Mouse (Mus musculus): ENCODE results near the gene Hmg20a. TPM values are rescaled to one million over a fixed set of nuclear protein-coding genes. Genes with fewer than 3 reads are reported as not detected.
A peak's percentile ranks its signal among the peaks of the same experiment; 100 is the strongest.

Gene Hmg20a
- total RNA-seq (2015; ENCODE audit: low replicate concordance) (7.2 and 10.9 TPM in 2 replicates), total RNA-seq (2017; ENCODE audit: low replicate concordance) (4.0 and 8.0 TPM in 2 replicates)

DNA sequence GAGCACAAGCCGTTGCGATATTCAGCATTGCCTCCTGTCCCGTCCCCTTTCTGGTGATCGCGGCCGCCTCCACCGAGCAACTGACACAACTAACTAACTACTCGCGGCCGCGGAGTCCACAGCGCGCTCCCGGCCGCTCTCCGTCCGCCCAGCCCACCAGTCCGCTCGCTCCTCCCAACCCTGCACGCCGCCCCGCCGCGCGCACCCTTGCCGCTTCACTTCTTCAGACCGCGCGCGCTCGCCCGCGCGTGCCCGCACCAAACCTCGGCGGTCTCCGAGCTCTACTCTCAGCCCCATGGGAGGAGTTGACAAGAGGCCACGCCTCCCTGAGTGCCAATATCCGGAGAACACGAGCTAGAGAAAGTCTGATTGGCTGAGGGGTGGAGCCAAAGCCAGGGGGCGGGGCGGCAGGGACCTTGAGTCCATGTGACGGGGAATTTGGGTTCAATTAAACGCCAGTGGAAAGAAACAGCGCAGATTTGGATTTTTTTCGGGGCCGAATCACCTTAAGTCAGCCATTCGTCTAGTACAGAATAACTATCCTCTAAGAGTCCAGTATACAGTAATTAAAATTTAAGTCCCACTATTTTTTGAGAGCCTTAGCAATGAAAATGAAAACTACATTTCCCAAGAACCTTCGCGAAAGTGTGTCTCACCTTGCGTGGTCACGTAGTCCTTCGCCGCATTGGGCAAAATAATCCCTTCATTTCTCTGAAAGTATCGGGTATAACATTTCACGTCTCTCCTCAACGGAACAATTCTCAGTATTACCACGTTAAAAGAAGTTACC lies at the start of gene Hmg20a, which contains the start of gene Peak1:
TSS of gene Hmg20a (plus strand) at position 662 of the 790 bp plus-strand sequence.
TSS of gene Peak1 (minus strand) at position 120 of the 790 bp plus-strand sequence.
- ATAC-seq (replicated peaks; ENCODE audit: low FRiP score, poor library complexity, severe bottlenecking): peak; percentile 95

DNA sequence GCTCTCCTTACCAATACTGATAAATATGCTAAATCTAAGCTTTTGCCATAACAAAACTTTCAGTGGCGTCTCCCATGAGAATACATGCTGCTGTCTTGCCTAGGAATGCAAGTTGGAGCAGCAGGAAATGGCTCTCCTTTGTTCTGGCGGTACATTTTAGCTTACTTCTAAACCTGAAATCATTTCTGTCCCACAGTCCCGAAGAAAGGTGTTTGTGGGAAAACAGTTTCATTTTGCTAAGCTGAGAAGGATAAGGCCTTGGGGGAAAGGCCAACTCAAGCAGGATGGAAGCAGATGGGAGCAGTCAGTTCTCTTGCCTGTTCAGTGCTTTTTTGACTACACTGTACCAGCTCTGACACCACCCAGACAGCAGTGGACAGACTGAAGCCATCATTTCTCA lies 49.6 kb upstream of the Hmg20a start:
- no peak for ATAC-seq (replicated peaks; ENCODE audit: low FRiP score, poor library complexity, severe bottlenecking)

DNA sequence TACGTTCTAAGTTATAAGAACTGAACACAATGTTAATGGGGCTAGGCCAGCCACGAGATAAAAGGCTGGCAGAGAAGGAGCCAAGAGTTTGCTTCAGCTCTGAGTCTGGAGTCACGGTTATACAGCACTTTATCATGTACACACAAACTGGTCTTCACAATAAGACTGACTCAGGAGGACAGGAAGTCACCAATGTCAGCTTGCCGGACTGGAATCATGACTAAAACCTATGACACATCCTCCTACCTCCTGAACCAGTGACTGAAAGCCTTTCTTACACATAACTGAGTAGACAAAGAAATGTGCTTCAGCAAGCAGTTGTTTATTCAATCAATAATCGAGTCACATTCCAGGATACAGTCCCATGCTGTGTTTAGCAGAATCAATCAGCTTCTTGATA lies 47.7 kb upstream of the Hmg20a start:
- ATAC-seq (replicated peaks; ENCODE audit: low FRiP score, poor library complexity, severe bottlenecking): no peak

DNA sequence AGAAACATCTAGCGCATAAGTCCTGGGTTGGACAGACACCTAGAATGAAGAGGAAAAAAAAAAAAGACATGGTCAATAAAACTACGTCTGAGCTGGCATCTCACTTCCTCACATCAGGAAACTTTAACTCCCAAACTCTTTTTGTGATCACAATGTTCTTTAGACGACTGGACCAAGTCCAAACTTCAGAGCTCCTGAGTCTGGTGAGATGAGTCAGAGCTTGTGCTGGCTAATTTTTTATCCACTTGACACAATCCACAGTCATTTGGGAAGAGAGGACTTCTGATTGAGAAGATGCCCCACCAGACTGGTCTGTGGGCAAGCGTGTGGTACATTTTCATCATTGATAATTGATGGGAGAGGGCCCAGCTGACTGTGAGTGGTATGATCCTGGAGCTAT lies 44.0 kb upstream of the Hmg20a start:
- no peak for ATAC-seq (replicated peaks; ENCODE audit: low FRiP score, poor library complexity, severe bottlenecking)

DNA sequence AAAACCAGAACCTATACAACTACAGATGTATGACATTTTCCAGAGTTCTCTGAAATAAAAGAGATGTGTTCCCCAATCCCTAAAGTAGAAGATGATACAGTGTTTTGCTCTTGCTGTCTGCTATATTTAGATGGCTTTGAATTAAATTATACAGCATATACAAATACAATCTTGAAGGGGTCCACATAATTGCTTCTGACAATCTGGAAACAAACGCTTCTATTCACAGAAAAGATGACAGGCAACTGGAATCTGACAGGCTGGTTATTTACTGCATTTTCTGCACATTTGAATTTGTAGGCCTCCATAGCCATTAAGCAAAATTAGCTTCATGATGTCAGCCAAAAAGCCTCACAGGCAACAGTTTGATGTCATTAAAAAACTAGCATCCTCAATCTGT lies 35.6 kb upstream of the Hmg20a start:
- no peak for ATAC-seq (replicated peaks; ENCODE audit: low FRiP score, poor library complexity, severe bottlenecking)

DNA sequence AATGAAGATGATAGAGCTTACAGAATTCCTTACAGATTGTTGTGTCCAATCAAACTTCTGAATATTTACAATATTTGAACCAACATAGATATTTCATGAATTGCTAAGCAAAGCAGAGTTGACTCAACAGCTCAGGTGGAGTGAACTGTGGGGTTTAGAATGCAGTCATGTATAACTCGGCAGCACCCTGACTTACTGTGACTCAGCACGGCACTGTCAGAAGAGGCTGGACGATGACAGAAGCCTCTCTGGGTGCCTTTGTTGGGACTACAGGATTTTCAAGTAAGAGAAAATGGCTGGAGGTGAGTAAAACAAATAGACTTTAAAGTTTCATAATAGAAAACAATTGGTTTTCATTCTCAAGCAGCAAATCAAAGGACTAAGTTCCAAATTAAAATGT lies 25.6 kb upstream of the Hmg20a start:
- no peak for ATAC-seq (replicated peaks; ENCODE audit: low FRiP score, poor library complexity, severe bottlenecking)

DNA sequence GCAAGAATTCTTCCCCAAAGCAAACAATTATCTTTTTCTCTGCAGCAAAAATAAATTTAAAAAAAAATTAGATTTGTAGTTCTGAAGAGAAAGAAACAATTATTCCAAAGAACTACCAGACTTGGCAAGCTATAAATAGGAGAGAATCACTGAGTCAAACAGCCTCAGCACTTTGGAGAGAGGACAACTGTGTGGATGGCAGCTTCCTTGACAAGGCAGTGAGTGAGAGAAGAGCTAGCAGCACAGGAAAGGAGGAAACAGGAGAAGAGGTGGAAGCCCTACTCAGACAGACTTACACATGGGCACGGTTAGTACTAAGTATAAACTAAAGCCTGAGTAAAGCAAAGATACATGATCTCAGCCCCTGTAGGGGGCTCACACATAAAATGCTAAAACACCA lies 22.1 kb upstream of the Hmg20a start:
- ATAC-seq (replicated peaks; ENCODE audit: low FRiP score, poor library complexity, severe bottlenecking): no peak

DNA sequence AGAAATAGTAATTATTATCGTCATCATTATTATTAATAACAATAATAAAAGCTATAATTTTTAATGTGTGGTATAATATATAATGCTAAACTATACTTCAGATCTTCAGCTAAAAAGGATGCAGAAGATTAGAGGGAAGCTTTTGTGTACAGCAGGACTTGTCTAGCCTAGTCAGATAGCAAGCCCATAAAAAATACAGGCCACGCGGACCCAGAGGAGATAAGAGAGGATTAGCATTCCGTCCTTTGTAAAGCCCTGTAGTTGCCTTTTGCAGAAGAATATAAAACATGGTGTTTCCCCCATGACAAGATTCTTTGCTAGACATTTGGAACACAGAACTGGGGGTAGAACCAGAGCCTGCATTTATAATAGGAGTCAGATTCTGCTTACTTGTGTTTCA lies 13.8 kb upstream of the Hmg20a start:
- no peak for ATAC-seq (replicated peaks; ENCODE audit: low FRiP score, poor library complexity, severe bottlenecking)

DNA sequence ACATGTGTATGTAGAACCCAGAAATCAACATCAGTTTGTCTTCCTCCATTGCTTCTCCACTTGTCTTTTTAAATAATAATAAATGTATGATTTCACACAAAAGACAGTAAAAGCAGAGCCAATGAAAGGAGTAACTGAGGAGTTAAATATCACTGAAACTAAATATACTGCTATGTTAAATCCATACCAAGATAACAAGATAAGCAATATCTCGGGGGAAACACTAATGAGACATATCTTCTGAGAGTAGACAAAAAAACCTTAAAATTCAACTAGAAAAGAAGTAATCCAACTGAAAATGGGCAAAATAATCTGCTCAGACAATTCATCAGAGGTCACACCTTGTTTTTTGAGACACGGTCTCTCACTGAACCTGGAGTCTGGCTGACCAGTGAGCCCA lies 8.5 kb upstream of the Hmg20a start:
- no peak for ATAC-seq (replicated peaks; ENCODE audit: low FRiP score, poor library complexity, severe bottlenecking)

DNA sequence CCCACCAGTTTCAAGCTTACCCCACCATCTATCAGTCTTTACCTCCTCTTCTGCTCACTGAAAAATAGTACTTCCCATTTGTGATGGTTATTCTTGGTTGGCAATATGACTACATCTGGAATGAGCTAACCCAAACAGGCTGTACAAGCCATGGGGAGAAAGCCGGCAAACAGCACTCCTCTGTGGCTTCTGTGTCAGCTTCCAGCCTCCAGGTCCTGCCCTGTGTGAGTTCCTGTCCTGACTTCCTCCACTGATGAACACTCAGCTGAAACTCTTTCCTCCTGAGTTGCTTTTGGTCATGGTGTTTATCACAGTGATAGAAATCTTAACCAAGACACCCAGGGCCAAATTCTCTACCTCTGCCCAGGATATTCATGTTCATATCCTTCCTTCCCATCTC lies 5.7 kb upstream of the Hmg20a start:
- ATAC-seq (replicated peaks; ENCODE audit: low FRiP score, poor library complexity, severe bottlenecking): no peak

DNA sequence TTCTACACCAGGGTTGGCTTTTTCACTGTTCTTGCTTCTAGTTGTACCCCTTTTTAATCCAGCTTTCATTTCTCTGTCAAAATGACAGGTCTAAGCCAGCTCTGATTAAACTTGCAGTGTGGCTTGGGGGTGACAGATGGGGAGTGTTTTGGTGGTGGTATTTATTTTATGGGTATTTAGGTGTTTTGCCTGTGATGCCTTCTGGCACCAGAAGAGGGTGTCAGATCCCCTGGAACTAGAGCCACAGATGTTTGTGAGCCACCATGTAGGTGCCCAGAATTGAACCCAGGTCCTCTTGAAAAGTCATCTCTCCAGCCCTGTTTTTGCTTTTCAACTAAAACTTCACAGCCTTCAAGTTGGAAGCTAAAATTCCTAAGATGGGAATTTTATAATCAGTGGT lies 4.1 kb upstream of the Hmg20a start:
- no peak for ATAC-seq (replicated peaks; ENCODE audit: low FRiP score, poor library complexity, severe bottlenecking)

DNA sequence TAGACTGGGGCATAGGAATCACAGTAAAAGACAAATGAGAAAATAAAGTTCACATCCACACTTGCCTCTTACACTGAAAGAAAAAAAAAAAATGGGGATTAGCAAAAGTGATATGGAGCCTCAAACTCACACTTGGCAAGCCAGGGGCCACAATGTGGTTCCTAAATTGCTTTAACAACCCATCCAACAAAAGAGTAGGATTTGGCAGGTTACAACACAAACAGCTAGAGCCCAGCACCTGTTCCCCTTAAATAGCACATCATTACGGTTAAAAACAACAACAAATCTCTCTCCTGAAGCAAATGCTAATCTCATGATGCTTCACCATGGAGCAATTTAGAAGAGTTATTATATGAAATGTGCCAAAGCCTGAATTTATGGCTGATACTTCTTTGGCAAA lies 3.0 kb upstream of the Hmg20a start:
- ATAC-seq (replicated peaks; ENCODE audit: low FRiP score, poor library complexity, severe bottlenecking): no peak

DNA sequence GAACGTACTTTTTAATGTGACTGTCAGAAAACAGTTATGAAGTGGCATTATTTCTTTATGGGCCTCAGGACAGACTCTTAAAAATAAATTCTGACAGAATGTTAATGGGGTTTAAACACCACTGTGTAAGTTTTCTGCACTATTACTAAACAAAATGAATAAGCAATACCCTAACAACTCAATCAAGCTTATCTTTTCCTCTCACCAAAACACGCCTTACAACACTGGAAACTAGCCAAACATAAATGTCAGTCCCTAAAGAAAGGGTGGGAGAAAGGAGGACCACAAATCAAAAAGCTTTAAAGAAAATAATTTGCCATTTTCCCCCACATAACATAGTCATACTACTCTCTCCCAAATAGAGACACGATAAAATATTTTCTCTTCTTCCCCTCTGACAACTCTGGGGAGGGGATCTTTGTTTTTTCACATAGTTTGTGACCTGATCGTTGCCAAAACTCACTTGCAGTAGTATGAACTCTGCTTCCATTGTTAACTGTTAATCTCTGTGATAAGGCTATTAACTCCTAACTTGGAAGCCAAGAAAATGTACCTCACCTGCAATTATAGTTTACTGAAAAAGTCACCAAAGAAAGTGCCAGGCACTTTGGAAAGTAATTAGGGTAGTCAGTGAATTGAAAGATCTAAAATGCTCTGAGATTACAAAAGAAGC lies 2.3 kb upstream of the Hmg20a start:
- no peak for ATAC-seq (replicated peaks; ENCODE audit: low FRiP score, poor library complexity, severe bottlenecking)

DNA sequence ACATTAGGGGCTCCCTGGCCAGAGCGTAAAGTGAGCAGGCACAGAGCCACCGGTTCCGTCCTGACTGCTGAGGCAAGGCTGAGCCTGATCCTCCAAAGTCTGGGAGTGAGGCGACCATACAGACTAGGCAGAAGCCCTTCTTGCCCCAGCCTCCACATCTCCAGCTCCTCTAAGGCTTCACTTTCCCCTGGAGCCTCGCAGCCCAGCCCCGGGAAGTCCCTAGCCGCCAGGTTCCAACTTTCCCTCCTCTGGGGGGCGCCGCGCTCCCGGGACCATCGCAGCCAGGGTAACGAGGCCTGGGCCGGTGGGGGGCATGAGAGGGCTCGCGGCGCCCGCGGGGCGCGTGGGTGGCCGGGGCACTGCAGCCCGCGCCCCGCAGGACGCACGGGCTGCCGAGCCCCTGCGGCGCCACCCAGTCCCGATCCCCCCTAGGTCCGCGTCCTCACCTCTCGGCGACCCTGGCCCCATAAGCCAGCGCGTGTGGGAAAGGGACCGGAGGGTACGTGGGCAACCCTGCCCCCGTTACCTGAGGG lies 928 bp upstream of the Hmg20a start:
- no peak for ATAC-seq (replicated peaks; ENCODE audit: low FRiP score, poor library complexity, severe bottlenecking)

DNA sequence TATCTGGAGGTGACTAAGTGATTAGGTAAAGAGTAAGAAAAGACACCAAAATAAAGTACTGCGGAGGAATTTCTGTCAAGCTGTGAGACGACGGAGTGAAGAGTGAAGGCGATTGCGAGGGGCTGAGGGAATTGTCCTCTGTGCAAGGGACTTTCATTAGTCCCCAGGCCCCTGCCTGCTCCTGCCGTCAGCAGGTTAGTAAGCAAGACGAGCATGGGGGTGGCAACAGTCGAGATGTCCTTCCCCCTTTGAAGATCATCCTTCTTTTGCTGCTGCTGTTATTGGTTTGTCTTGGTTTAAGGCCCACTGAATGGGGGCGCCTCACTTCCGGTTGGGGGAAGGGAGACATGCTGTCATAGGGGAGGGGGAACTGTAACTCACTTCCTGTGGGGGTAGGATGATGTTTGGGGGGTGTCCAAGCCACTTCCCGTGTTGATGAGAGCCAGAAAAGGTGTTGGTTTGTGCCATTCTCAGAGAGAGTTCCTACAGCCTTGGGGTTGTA lies 380 bp downstream of the Hmg20a start:
- ATAC-seq (replicated peaks; ENCODE audit: low FRiP score, poor library complexity, severe bottlenecking): peak; percentile 31; the same call in 1 of the 2 replicates

DNA sequence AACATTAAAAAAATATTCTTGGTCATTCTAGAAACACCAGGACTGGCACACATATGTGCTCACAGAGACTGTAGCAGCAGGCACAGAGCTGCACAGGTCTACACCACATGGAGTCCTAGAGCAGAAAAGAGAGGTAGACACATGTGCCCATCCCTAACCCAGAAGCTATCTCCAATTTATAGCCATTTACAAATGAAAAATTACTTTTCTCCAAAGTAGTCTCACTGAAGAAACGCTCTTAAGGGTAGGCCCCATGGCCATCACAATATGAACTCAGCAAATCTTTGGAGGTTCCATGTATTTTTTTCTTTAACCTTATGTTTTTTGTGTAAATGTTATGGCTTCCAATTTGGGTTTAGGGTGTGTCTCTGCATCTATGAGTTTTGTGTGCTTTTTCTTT lies 1.8 kb downstream of the Hmg20a start:
- ATAC-seq (replicated peaks; ENCODE audit: low FRiP score, poor library complexity, severe bottlenecking): no peak

DNA sequence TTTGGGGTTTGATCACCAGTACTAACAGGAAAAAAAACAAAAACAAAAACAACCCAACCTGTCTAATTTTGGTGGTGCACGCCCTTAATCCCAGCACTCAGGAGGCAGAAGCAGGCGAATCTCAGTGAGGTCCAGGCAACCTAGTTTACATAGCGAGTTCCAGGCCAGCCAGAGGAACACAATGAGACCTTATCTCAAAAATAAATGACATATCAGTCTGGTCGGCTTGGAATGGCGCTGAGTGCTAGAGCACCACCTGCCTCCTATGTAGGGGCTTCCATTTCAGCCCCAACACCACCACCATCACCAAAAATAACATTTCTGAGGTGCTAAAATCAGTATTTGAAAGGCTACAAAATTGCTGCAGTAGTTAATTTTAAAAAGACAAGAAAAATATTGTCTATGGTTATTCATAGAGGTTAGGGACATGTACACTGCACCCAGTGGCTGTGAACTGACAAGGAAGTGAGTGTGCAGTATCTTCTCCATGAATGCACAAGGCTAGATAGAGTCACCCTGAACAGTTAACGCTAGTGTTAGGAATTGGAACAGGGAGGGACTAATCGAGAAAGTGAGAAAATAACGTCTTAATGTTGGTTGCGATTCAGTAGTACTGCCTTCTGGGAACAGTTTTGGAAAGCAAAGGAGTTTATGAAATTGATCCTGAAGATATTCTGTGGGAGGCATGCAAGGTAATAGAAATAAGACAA lies 2.6 kb downstream of the Hmg20a start:
- no peak for ATAC-seq (replicated peaks; ENCODE audit: low FRiP score, poor library complexity, severe bottlenecking)

DNA sequence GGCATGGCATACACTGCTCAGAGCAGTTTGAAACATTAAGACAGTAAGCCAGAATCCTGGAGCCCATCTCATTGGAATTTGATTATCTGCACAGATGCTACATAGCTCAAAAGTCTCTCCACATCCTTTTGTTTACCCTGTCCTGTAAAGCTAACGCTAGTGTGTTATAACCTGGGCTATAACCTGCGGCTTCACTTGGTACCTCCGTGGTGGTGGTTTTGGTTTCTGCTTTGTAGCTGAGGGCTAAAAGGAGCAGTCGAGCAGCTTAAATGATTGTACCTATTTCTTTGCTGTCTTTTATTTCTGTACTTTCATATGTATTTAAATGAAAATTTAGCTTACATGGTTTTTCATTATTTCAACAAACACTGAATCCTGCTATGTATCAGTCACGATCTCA lies 3.6 kb downstream of the Hmg20a start:
- ATAC-seq (replicated peaks; ENCODE audit: low FRiP score, poor library complexity, severe bottlenecking): no peak

DNA sequence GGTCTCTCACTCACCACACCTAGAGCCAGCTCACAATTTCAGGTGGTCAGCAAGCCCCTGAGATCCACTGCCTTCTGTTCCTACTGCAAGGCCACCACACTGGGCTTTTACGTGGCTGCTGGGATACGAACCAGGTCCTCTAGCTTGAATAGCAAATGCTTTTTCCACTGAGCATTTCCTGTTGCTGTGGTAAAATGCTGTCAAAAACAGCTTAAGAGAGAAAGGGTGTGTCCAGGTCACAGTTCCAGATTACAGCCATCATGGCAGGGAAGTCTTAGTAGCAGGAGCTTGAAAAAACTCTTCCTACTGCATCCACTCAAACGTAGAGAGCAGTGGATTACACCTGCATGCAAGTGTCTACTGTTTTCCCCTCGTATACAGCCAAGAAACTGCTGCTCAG lies 6.5 kb downstream of the Hmg20a start:
- no peak for ATAC-seq (replicated peaks; ENCODE audit: low FRiP score, poor library complexity, severe bottlenecking)

DNA sequence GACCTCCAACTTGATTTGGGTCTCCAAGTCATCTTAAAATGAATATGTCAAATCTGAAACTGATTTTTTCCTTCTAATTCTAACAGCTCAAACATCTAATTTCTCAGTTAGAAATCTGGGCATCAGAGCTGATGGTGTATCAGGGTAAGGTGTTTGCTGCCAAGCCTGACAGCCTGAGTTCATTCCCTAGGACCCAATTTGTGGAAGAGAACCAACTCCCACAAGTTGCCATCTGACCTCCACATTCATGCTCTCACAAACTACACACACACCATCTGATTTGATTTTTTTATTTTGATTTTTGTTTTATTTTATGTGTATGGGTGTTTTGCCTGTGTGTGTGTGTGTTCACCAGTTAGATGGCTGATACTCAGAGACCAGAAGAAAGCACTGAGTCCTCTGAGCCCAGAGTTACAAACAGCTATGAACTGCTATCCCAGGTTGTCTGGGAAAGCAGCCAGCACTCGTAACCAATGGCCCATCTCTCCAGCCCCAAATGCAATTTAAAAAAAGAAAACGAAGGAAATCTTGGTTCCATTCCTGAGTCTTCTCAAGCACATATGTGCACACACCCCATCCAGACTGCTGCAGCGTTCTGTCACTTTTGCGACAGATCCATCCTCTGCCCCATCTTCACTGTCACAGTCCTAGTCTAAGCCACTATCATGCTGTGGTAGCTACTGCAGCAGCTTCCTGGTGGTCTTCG lies 17.6 kb downstream of the Hmg20a start:
- no peak for ATAC-seq (replicated peaks; ENCODE audit: low FRiP score, poor library complexity, severe bottlenecking)
